Mouse (Mus musculus): Measurements from ENCODE around the gene Ubac2. TPM values are rescaled to one million over a fixed set of nuclear protein-coding genes. Genes with fewer than 3 reads are reported as not detected.

The Ubac2 gene
- polyA plus RNA-seq (2015; fragmentation: Nextera tagmentation; extraction: Ambion mirVana), result 34.9 and 36.4 TPM in 2 replicates

DNA sequence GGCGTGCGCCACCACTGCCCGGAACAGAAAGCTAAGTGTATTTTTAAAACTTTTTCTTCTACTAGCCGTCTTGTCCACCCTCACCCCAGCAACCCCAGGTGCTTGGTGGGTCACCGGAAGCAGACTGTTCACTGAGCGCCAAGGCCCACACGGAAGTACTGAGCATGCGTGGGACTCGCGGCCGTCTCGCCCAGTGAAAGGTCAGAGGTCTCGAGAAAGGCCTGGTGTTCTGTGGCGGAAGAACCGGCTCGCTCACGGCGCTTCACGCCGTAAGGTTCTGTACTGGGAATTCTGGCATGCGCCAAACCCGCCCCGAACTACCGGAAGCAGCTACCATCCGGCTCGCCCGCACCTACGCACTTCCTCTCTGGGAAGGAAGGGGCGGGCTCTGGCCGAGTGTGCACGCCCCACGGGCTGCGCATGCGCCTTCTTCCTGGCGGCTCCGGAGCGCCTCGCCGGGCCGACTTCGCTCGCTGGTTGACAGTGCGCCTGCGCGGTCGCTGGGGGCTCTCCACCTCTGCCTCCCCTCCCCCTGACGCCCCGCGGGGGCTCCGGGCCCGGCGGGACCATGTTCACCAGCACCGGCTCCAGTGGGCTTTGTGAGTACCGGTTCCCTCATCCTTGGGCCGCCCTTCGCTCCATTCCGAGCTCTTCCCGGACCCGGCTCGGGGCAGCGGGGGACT is at the start of gene Ubac2:
TSS of gene Ubac2 (plus strand) at position 445 of the 683 bp plus-strand sequence.

GRCm38 (mm10) chr14:121915621-121916020 is 37.2 kb downstream of the Ubac2 start, which contains the start of gene Gpr18:
Gene Gpr18 (minus strand): TSS chr14:121915781.

DNA sequence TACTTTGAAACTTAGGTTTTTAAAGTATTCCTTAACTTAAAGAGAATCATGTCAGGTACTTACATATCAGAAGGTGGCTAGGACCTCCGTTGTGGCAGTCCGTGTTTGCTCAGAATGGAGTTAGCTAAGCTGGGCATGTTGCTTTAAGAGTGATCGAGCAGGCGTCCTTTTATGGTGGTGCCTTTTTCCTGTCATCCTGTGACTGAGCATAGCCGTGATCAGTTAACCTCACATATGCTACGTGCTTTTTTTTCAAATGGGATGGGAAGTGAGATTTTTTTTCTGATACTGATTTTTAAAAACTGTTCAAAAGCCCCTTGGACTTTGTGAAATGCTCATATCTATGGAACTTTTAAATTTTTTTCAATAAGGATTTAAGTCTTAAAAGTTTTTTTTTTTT is 86.6 kb downstream of the Ubac2 start, which contains the start of gene Gpr183:
TSS of gene Gpr183 (minus strand) at position 206 of the 400 bp plus-strand sequence.

DNA sequence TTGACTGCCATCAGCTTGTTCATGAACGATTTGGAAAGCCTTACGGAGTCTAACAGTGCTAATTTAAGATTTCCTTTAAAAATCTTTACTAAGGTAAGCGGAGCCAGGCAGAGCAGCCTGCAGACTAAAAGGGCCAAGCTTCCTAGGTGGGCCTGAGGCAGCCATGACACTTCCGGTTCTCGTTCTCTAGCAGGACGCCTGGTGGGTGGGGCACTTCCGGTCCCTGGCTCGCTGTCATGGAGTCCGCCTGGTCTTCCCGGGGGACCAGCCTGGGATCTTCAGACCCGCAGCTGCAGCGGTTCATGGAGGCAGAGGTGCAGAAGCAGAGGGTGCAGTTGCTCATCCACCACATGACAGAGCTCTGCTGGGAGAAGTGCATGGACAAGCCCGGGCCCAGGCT is 156.0 kb downstream of the Ubac2 start, which contains the start of gene Timm8a2:
TSS of gene Timm8a2 (plus strand) at position 224 of the 400 bp plus-strand sequence.

Other genes with a start within 250 kb of the Ubac2 start
- 8.0 and 8.6 TPM in 2 replicates for gene Dock9, start 80.8 kb upstream of the Ubac2 start, polyA plus RNA-seq (2015; fragmentation: Nextera tagmentation; extraction: Ambion mirVana)
- 0.08 TPM in 1 of 2 replicates, not detected in the other for gene Gpr18, start 37.2 kb downstream of the Ubac2 start, polyA plus RNA-seq (2015; fragmentation: Nextera tagmentation; extraction: Ambion mirVana)
- gene Gpr183, start 86.6 kb downstream of the Ubac2 start, polyA plus RNA-seq (2015; fragmentation: Nextera tagmentation; extraction: Ambion mirVana), result 1.9 and 2.1 TPM in 2 replicates
- not detected in 2 replicates for gene Timm8a2, start 156.1 kb downstream of the Ubac2 start, polyA plus RNA-seq (2015; fragmentation: Nextera tagmentation; extraction: Ambion mirVana)
- 121 and 131 TPM in 2 replicates for gene Tm9sf2, start 228.4 kb downstream of the Ubac2 start, polyA plus RNA-seq (2015; fragmentation: Nextera tagmentation; extraction: Ambion mirVana)

Measured in urinary bladder, postnatal 0 days (tissue).